Mouse (Mus musculus): Measurements from ENCODE around the gene P2ry6. TPM values are rescaled to one million over a fixed set of nuclear protein-coding genes. Genes with fewer than 3 reads are reported as not detected.

The P2ry6 gene
- polyA plus RNA-seq, 1 experiment from 2014 or later: 6.4 TPM

GRCm38 (mm10) chr7:100942789-100943615 is 31.4 kb downstream of the P2ry6 start:
- DNase-seq (ENCODE audit: low spot score): peak; percentile 46

DNA sequence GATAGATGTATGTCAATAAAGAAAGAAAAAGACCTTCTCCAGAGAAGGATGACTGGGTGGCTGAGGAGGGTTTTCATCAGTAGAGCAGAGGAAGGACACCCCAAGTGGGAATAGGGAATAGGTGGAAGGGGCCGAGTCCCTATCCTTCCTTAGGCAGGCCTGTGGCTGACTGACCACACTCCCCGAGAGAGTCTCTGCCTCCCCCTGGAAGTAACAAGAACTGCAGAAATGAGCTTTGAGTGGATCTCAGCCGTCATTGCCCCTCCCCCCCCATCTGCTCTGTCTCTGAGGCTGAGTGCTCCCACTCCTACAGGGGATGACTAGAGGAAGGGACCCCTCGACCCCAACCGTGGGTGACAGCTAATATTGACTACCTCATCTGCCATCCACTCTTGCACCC is 33.3 kb downstream of the P2ry6 start:
- no peak for DNase-seq (ENCODE audit: low spot score)

DNA sequence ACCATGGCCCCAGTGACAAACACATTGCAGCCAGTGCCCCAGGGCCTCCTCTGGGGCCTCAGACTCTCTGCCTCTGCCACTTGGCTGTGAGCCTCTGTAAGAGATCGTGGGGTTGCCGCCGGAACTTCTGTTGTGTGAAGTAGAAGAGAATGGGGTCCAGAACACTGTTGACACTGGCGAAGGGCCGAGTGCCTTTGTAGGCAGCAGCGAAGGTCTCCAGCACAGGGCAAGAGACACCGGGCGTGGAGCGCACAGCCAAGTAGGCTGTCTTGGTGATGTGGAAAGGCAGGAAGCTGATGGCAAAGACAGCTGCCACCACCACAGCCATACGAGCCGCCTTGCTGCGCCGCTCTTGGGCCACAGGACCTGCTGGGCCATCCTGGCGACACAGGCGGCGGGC is 36.3 kb downstream of the P2ry6 start:
- DNase-seq (ENCODE audit: low spot score): no peak

DNA sequence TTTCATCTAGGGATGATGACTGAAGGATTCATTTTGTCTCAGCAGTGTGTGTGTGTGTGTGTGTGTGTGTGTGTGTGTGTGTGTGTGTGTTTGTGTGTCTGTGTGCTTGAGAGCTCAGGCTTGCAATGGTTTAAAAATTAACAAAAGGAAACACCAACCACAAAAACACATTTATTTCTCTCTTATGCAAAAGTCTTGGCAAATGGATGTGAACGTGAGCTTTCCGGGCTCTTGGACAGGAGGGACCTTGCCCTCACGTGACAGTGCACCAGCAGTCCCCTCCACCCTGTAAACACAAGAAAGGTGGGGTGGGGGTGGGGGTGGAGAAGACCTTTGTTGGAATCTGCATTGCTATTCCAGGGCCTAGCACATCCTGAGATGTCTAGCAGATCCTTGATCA is 37.0 kb downstream of the P2ry6 start:
- DNase-seq (ENCODE audit: low spot score): no peak

DNA sequence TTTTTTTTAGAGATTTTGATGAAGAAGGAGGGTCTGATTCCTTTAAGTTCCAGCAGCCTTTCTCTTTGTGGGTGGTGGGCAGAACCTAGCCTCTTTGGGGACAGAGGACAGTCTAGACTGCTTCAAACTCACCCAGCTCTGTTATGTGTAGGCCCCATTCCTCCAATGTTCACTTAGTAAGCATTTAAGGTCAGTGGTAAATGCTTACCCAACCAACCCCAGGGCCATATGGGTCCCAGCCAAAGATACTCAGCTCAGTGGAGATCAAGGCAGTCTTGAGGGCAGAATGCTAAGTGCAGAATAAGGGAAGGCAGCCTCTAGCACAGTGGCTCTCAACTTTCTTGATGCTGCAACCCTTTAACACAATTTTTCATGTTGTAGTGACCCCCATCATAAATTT is 40.9 kb downstream of the P2ry6 start:
- DNase-seq (ENCODE audit: low spot score): no peak

- DNase-seq (ENCODE audit: low spot score): peak; percentile 87
Measured at GRCm38 (mm10) chr7:100932481-100933007, 41.9 kb downstream of the P2ry6 start.

DNA sequence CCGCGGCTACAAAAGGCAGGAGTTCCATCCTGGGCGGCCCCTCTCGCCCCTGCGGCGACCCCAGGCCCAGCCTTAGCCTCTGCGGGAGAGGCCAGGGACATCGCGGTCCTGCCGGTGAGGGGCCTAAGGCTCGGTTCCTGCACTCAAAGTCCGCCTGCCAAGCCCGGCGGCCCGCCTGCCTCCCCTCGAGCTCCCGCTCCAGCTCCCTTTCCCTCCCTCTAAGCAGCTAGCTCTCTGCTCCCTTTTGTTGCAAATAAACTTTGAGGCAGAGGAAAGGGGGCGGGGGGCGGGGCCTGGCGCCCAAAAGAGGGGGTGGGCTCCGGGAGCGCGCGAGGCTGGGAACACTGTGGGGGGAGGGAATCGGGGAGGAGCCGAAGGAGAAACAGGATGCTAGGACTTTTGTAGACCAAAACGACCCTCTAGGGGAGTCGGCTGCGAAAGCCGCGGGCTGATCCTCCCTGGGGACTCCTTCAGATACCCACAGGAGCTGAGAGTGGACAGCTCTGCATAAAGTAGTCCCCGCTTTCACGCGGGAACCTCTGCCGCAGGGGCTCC is 42.4 kb downstream of the P2ry6 start, which contains the start of gene Arhgef17:
Gene Arhgef17, minus strand, starts transcription at position 182 of the 555 bp plus-strand sequence.
- DNase-seq (ENCODE audit: low spot score): no peak

DNA sequence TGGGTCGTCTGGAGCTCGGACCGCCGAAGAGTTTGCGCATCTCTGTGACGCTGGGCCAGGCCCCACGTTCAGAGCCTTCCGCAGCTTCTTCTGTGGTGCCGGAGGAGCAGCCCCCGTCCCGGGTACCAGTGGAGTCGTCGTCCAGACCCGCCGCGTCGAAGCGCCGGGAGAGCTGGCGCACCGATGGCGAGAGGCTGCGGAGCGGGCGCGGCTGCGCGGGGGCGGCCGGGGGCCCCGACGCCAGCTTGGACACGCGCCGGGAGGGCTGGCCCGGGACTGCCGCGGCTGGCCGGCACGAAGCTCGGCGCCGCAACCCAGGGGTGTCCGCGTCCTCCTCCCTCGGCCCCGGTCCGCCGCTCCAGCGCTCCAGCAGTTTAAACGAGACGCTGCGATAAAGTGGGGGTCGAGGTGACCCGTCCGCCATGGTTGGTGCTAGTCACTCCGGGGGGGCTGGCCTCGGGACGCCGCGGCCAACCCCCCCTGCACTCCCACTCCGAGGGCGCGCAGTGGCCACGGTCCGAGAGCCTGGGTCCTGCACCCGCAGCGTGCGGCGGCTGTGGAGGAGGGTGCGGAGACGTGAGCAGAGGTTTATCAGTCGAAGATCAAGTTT is 43.0 kb downstream of the P2ry6 start:
- DNase-seq (ENCODE audit: low spot score): no peak

DNA sequence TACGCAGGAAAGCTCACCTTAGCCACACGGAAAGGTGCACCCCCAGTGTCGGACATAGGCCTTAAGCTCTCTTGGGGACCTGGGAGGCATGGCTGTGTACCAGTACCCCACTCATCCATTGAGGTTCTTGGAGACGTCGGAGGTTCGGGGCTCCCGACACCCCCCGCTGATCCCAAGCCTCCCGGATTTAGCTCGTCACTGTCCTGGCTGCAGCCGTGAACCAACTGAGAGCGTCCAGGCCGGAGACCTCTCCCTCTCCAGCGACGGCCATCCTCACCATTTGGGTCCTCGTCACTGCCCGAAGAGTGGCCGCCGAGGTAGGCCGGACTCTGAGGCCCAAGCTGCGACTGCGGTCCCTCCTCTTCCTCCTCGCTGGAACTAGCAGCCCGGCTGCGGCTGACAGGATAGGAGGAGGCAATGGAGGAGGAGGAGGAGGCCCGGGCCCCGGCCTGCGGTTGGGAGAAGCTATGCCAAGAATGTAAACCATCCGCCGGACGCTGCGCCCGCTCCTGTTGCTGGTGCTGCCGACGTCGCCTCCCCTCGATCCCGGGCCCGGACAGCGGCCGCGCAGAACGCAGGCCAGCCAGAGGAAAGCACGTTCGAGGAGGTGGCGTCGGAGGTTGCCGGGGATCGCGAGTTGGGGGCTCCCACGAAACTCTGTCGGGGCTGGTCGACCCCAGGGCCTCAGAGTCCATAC is 43.7 kb downstream of the P2ry6 start:
- no peak for DNase-seq (ENCODE audit: low spot score)

- no peak for DNase-seq (ENCODE audit: low spot score)
Measured at GRCm38 (mm10) chr7:100929639-100930303, 44.7 kb downstream of the P2ry6 start.

DNA sequence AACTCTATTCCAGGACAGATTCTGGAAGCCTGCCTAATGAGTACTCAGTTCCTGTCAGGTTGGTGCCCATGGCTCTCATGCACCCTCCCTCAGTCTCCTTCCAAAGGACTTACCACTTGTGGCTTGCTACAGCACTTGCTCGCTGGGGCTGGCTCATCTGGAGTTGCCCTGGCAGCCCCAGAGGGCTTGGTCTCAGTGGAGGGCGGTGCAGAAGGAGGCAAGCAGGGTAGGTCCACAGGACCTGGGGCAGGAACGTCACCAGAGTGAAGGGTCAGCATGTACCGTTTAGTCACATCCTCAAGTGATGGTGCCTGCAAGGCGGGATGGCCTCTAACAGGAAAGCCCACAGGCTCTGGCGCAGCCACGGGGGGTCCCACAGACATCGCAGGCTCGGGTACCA is 46.0 kb downstream of the P2ry6 start:
- no peak for DNase-seq (ENCODE audit: low spot score)

GRCm38 (mm10) chr7:100927287-100928000 is 47.0 kb downstream of the P2ry6 start:
- no peak for DNase-seq (ENCODE audit: low spot score)

DNA sequence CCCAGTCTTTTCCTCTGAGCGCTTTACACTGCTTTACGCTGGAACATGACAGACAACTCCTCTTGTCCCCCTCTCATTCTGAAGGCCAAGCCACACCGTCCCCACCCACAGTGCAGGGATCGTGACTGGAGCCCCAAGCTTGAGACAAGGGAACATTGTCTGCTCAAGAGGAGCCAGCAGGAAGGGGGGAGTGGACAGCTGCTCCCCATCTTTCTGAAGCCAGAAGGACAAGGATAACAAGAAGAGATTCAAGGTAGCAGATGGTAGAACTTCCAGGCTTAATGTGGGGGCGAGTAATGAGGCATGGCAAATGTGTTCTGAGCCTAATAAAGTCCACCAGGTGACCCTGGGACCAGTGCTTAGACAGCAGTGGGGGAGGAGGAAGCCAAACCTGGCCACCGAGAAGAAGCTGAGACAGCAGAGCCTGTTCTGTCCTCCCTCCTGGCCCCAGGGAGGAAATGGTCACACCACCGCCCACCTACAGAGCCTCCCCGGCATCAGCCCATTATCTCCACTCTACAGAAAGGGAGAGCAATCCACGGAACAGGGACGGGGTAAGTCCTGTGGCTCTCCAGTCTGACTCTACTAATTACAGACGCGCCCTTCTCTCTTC is 48.0 kb downstream of the P2ry6 start:
- no peak for DNase-seq (ENCODE audit: low spot score)

GRCm38 (mm10) chr7:100924674-100925445 is 49.6 kb downstream of the P2ry6 start:
- no peak for DNase-seq (ENCODE audit: low spot score)

GRCm38 (mm10) chr7:100924200-100924599 is 50.2 kb downstream of the P2ry6 start:
- DNase-seq (ENCODE audit: low spot score): no peak

- no peak for DNase-seq (ENCODE audit: low spot score)
Measured at GRCm38 (mm10) chr7:100922907-100923306, 51.5 kb downstream of the P2ry6 start.

GRCm38 (mm10) chr7:100921289-100921688 is 53.2 kb downstream of the P2ry6 start:
- DNase-seq (ENCODE audit: low spot score): no peak

GRCm38 (mm10) chr7:100919809-100920107 is 54.7 kb downstream of the P2ry6 start:
- DNase-seq (ENCODE audit: low spot score): no peak

GRCm38 (mm10) chr7:100919006-100919808 is 55.2 kb downstream of the P2ry6 start:
- DNase-seq (ENCODE audit: low spot score): no peak
